Mouse (Mus musculus) testis, adult 2 months (tissue): ENCODE data around the gene Tcf20.

Source experiments
- CTCF ChIP-seq: fragments of 200-500 bp; IDR thresholded peaks from 2 replicates; pipeline ENCODE4 v1.5.1; 2012; ENCODE audit warnings: low read depth, mild to moderate bottlenecking, inconsistent platforms, low read length, moderate library complexity; ENCODE audit not compliant: control insufficient read depth, insufficient read depth, insufficient replicate concordance
- POLR2A ChIP-seq: fragments of 200-500 bp; IDR thresholded peaks from 2 replicates; pipeline ENCODE4 v1.6.1; 2012; ENCODE audit warnings: low read depth, mild to moderate bottlenecking, inconsistent platforms, low read length, moderate library complexity; ENCODE audit not compliant: control insufficient read depth

GRCm38 (mm10) chr15:83022947-83023346 lies 35.3 kb upstream of the Tcf20 start:
- TF ChIP-seq CTCF (no peak), POLR2A (no peak)
